Mouse (Mus musculus) erythroblast, embryonic 14.5 days (primary cell): Measurements from ENCODE around the gene Ifi27l2b.

Experiments
- GATA1 ChIP-seq: IDR thresholded peaks from 2 replicates; pipeline ENCODE4 v1.6.1; 2012; ENCODE audit warnings: low read length, inconsistent platforms, mixed read lengths
- TAL1 ChIP-seq: IDR thresholded peaks from 3 replicates; pipeline ENCODE4 v1.6.1; 2012; ENCODE audit warnings: low read length, inconsistent platforms, mixed read lengths

DNA sequence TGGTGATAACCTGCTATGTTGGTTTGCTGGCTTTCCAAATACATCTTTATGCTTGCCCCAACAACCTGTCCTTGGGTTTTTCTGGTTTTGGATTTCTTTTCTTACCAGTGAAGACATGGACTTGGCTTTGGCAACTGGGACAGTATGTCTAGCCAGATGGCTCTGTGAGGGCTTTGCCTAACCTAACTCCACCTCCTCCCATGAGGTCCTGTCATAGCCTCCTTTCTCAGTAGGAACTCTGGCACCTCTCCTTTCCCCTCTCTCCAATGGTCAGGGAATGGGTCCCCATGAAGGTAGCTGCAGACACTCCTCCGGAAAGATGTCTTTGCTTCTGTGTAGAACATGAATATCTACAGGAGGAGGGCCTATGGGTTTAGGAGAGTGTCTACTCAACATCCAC lies 29.7 kb upstream of the Ifi27l2b start:
- TF ChIP-seq GATA1 (no peak), TAL1 (no peak)
